Mouse (Mus musculus) G1E (cell line): ENCODE results near the gene Cavin2.

Experiments used
- CTCF ChIP-seq: IDR thresholded peaks from 2 replicates; pipeline ENCODE4 v1.5.1; 2012; ENCODE audit warnings: low read depth, low read length, inconsistent platforms, mixed read lengths
- TAL1 ChIP-seq: conservative IDR thresholded peaks from 2 replicates; pipeline ENCODE4 v1.6.1; 2012; ENCODE audit warnings: low read depth, low read length, inconsistent platforms, mixed read lengths

DNA sequence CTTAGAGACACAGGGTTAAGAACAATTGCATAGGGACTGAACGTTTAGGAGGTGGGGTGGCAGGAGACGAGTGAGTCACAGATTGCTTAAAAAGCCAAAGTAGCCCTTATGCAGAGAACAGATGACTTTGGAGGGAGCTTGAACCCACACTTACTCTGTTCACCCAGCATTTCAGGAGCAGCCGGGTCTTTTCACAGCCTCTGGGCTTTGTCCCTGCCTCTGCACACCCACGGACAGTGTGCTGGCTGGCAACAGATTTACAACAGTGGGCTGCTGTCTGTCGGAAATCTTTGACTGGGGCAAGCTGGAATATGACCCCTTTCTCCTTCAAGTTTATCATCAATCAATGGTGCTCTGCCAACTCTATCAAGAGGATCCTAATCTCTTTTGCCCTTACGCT lies 44.1 kb downstream of the Cavin2 start:
- TF ChIP-seq CTCF (no peak), TAL1 (no peak)
